Mouse (Mus musculus) intestine, embryonic 15.5 days (tissue): ENCODE results near the gene Dyx1c1. TPM values are rescaled to one million over a fixed set of nuclear protein-coding genes. Genes with fewer than 3 reads are reported as not detected.
A peak's percentile ranks its signal among the peaks of the same experiment; 100 is the strongest.

Experiments used
- ATAC-seq: fragments of 200-750 bp; cut with Nextera tagmentation; 2 replicates; pipeline ENCODE4 v1.8.0; 2017; ENCODE audit warnings: moderate TSS enrichment, moderate library complexity
- H3K27ac ChIP-seq: fragments of 300-500 bp; sonication (generic); 2 replicates; pipeline ENCODE4 v1.5.1; 2015; ENCODE audit warnings: mild to moderate bottlenecking, inconsistent platforms
- H3K27me3 ChIP-seq: fragments of 300-500 bp; sonication (generic); replicated peaks from 2 replicates; pipeline ENCODE4 v1.6.1; 2015; ENCODE audit warnings: inconsistent platforms
- H3K36me3 ChIP-seq: fragments of 300-500 bp; sonication (generic); 2 replicates; pipeline ENCODE4 v1.6.1; 2015; ENCODE audit warnings: inconsistent platforms
- H3K4me1 ChIP-seq: fragments of 300-500 bp; sonication (generic); replicated peaks from 2 replicates; pipeline ENCODE4 v1.6.1; 2015; ENCODE audit warnings: inconsistent platforms
- H3K4me2 ChIP-seq: fragments of 300-500 bp; sonication (generic); replicated peaks from 2 replicates; pipeline ENCODE4 v1.6.1; 2015; ENCODE audit warnings: mild to moderate bottlenecking, inconsistent platforms
- H3K4me3 ChIP-seq: fragments of 300-500 bp; sonication (generic); replicated peaks from 2 replicates; pipeline ENCODE4 v1.5.1; 2015; ENCODE audit warnings: inconsistent platforms
- H3K9ac ChIP-seq: fragments of 300-500 bp; sonication (generic); 2 replicates; pipeline ENCODE4 v1.6.1; 2015; ENCODE audit warnings: inconsistent platforms
- H3K9me3 ChIP-seq: fragments of 300-500 bp; sonication (generic); 2 replicates; pipeline ENCODE4 v1.6.1; 2016; ENCODE audit warnings: inconsistent platforms
- WGBS: fragments of 180-500 bp; shearing (Covaris S2); methylation state at CpG from one replicate; pipeline ENCODE4 v1.1.7; 2015; 5-methylcytosine and 5-hydroxymethylcytosine counted together
- polyA plus RNA-seq: library from polyadenylated mRNA; unstranded; fragments of >200 nt; fragmentation: Nextera tagmentation; extraction: Ambion mirVana; gene quantifications from 2 replicates; pipeline ENCODE4 v1.2.1, GENCODE M21; 2015

The Dyx1c1 gene
- polyA plus RNA-seq, 1 experiment from 2014 or later, result 0.73 TPM

DNA sequence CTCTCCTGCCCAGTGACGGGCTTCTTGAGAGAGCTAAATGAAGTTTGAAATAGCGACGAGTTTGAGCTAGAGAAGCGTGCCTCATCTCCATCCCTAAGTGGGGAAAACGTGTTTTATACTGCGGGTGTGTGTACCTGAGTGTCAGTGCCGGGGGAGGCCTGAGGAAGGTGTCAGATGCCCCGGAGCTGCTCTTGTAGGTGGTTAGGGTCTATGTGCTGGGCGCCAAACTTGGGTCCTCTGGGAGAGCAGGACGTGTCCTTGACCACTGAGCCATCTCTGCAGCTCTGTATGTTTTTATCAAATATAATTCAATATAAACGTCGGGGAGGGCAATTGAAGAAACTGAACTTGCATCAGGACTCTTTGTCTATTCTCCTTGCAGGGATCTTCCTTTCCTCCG is 14.3 kb upstream of the Dyx1c1 start:
- Histone ChIP-seq H3K36me3 (0 out of 2 replicates have a peak, but pooled peaks cover 5% of the 10 kb centered on the region), H3K4me3 (no peak overlapping the region), H3K27ac (no peak overlapping the region), H3K4me1 (no peaks in the 10 kb centered on the region), H3K9me3 (no peaks in the 10 kb centered on the region), H3K9ac (no peak overlapping the region), H3K4me2 (no peak overlapping the region), H3K27me3 (no peaks in the 10 kb centered on the region)
- 88% methylated on average over 13 of the region's 13 CpGs for WGBS
- ATAC-seq, result no peak

DNA sequence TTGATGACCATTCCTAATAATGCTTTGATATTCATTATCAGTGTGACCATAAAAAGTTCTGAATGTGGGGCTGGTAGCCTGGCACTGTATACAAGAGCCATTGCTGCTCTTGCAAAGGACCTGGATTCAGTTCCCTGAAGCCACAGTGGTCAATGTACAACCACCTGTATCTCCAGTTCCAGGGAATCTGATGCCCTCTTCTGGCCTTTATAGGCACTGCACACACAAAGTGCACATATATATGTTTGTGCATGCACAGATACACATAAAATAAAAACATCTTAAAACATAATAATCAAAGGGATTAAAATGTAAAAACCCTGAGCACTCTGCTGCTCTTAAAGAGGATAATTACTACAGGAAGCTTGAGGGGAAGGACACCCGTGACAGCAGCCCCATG is 11.6 kb upstream of the Dyx1c1 start:
- H3K9ac ChIP-seq, result no peak overlapping the region
- no peak overlapping the region for H3K4me3 ChIP-seq
- WGBS, result 92% methylated on average over 1 of the region's 1 CpGs
- H3K36me3 ChIP-seq, result 0 out of 2 replicates have a peak, but pooled peaks cover 5% of the 10 kb centered on the region
- H3K27ac ChIP-seq, result no peak overlapping the region
- no peak for ATAC-seq
- H3K9me3 ChIP-seq, result no peaks in the 10 kb centered on the region
- H3K4me1 ChIP-seq, result no peaks in the 10 kb centered on the region
- no peaks in the 10 kb centered on the region for H3K27me3 ChIP-seq
- H3K4me2 ChIP-seq, result no peak overlapping the region

DNA sequence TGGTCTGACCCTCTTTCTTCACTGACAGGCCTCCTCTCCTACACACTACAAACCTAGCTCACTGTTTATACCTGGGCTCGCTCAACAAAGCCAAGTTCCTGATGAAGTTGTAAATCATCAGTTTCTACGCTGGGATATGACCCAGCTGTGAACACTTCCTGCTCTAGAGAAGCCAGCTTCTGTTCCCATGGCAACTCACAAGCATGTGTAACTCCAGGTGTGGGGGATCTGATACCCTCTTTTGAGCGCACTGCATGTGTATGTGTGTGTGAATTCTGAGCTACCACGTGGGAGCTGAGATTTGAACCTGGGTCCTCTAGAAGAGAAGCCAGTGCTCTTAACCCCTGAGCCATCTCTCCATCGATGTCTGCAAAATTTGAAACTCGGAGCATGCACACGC is 9.0 kb upstream of the Dyx1c1 start:
- no peaks in the 10 kb centered on the region for H3K27me3 ChIP-seq
- H3K4me2 ChIP-seq, result no peak overlapping the region
- 0 out of 2 replicates have a peak, but pooled peaks cover 5% of the 10 kb centered on the region for H3K36me3 ChIP-seq
- no peak; the same call in 1 of the 2 replicates for ATAC-seq
- H3K4me1 ChIP-seq, result no peaks in the 10 kb centered on the region
- no peak overlapping the region for H3K4me3 ChIP-seq
- no peaks in the 10 kb centered on the region for H3K9me3 ChIP-seq
- H3K9ac ChIP-seq, result no peak overlapping the region
- WGBS, result 51% methylated on average over 7 of the region's 7 CpGs
- no peak overlapping the region for H3K27ac ChIP-seq

DNA sequence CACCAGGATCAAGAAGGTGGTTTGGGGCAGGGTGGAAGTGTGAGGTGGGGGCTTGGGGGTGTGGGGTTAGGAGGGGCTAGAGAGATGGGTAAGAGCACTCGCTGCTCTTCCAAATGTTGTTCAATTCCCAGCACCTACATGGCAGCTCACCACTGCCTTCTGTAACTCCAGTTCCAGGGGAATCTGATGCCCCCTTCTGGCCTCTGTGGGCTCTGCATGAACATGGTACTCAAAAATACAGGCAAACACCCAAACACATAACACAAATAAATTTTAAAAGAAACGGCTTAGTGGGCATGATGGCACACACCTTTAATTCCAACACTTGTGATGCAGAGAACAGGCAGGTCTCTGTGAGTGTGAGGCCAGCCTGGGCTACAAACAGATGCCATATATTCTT is 3.8 kb upstream of the Dyx1c1 start:
- Histone ChIP-seq H3K4me1 (0 out of 2 replicates have a peak, but pooled peaks cover 5% of the 10 kb centered on the region), H3K9ac (no peak overlapping the region), H3K9me3 (no peaks in the 10 kb centered on the region), H3K4me3 (no peak overlapping the region), H3K4me2 (no peak overlapping the region), H3K27ac (no peak overlapping the region), H3K27me3 (no peaks in the 10 kb centered on the region), H3K36me3 (no peaks in the 10 kb centered on the region)
- no peak for ATAC-seq
- WGBS, result 57% methylated on average over 2 of the region's 2 CpGs

DNA sequence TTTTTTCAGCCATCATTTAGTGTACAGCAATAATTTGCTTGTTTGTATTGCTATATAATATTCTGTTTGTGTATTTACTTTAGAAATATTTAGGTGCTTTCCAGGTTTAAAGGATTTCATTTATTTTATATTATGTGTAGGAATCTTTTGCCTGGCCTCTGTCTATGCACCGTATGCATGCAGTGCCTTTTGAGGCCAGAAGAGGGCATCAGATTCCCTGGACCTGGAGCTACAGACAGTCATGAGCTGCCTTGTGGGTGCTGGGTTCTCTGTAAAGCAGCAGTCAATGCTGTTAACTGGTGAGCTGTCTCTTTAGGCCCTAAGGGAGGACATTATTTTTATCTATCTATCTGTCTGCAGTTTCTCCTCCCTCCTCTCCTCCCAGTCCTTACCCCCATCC is 3.0 kb upstream of the Dyx1c1 start:
- no peak overlapping the region for H3K27ac ChIP-seq
- H3K4me3 ChIP-seq, result no peak overlapping the region
- H3K36me3 ChIP-seq, result no peaks in the 10 kb centered on the region
- 0 out of 2 replicates have a peak, but pooled peaks cover 5% of the 10 kb centered on the region for H3K4me1 ChIP-seq
- no peaks in the 10 kb centered on the region for H3K9me3 ChIP-seq
- no peak for ATAC-seq
- no peaks in the 10 kb centered on the region for H3K27me3 ChIP-seq
- no peak overlapping the region for H3K4me2 ChIP-seq
- 43% methylated on average over 1 of the region's 1 CpGs for WGBS
- H3K9ac ChIP-seq, result no peak overlapping the region

DNA sequence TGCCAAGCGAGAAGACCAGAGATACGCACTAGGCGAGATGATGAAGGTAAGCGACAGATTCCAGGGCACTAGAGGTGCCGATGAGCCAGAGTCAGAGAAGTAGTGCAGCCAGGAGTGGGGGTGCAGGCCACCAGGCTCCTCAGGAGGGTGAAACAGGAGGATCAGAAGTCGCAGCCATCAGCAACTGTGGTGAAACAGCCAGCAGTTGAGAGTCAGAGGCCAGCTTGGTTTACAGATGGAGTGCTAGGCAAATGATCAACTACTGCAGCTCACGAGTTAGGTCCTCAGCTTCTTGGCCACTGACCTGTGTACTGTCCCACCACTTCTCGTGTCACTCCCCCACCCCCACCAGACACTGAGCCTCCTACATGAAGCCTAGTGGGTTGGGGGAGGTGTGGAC is 2.8 kb downstream of the Dyx1c1 start:
- Histone ChIP-seq H3K9me3 (no peaks in the 10 kb centered on the region), H3K36me3 (no peaks in the 10 kb centered on the region), H3K4me1 (0 out of 2 replicates have a peak, but pooled peaks cover 5% of the 10 kb centered on the region), H3K27ac (no peak overlapping the region), H3K9ac (no peak overlapping the region), H3K4me3 (no peak overlapping the region), H3K4me2 (no peak overlapping the region), H3K27me3 (no peaks in the 10 kb centered on the region)
- no peak for ATAC-seq
- WGBS, result 65% methylated on average over 8 of the region's 8 CpGs

DNA sequence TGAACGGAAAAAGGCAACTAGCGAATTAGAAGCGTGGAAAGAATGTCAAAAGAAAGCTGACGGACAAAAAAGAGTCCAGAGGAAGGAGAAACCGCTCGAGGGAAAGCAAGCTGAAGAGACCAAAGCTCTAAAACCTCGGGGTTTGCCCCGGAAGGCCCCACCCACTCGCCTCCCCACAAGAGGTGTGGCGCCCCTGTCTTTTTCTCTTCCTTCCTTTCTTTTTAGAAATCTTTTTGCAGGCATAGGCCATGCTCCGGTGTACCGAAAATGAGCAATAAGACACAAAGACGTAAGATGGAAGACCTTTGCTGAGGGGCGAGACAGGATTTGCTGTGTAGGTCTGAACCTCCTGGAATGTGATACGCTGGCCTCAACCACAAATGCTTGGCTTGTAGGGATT is 3.4 kb downstream of the Dyx1c1 start:
- Histone ChIP-seq H3K27ac (no peak overlapping the region), H3K9me3 (no peaks in the 10 kb centered on the region), H3K36me3 (no peaks in the 10 kb centered on the region), H3K4me2 (no peak overlapping the region), H3K9ac (no peak overlapping the region), H3K4me3 (no peak overlapping the region), H3K27me3 (no peaks in the 10 kb centered on the region), H3K4me1 (0 out of 2 replicates have a peak, but pooled peaks cover 5% of the 10 kb centered on the region)
- no peak for ATAC-seq
- 75% methylated on average over 15 of the region's 15 CpGs for WGBS

DNA sequence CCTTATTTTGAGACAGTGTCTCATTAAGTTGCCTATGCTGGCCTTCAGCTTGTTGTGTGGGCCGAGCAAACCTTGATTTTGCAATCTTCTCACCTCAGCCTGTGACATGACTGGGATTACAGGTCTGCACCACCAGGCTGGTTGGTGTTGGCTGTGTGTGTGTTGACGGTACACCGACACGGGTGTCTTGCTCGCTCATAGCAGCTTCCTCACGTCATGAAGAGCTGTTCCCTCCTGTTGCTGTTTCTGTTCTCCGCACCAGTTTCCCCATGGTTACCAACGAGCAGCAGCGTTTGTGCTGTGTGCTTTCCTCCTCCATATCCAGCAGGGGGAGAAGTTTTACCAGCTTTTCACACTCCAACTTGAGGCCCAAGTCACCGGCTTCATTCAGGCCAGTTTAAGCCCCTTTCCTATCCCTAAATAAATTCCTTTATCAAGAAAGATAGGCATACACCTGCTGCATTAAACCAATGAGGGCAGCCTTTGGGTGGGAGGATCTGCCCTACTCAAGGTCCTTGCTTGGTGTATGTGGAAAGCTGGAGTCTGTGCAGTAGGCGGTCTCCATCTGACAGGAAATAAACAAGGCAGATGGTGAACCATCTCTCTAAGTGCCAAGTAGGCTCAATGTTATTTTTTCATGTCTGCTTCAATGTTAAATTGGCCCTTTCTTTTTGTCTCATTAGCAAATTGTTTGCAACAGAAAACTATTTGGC is 9.9 kb downstream of the Dyx1c1 start:
- 31% methylated on average over 11 of the region's 11 CpGs for WGBS
- Histone ChIP-seq H3K9ac (no peak overlapping the region), H3K4me3 (no peak overlapping the region), H3K36me3 (no peaks in the 10 kb centered on the region), H3K9me3 (no peaks in the 10 kb centered on the region), H3K27me3 (no peaks in the 10 kb centered on the region), H3K27ac (no peak overlapping the region), H3K4me1 (no peaks in the 10 kb centered on the region), H3K4me2 (no peak overlapping the region)
- ATAC-seq, result peak; percentile 80

DNA sequence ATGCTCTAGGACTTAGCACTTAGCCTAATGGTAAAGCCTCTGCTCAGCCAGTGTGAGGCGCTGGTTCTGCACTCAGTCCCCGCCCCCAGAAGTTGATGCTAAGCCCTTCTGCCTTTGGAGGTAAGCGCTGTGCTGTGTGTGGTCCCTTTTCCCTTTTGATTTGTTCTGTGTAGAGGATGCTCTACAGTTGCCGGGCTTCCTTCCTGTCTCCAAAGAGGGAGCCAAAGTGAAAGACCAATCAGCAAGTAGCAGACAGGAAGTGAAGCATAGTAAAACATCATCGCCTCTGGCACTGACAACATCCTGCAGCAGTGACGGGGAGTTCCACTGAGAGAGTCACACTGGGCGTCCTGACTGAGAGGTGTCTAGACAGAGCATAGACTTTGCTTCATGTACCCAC is 11.3 kb downstream of the Dyx1c1 start:
- no peak for ATAC-seq
- 71% methylated on average over 7 of the region's 7 CpGs for WGBS
- H3K9me3 ChIP-seq, result no peaks in the 10 kb centered on the region

DNA sequence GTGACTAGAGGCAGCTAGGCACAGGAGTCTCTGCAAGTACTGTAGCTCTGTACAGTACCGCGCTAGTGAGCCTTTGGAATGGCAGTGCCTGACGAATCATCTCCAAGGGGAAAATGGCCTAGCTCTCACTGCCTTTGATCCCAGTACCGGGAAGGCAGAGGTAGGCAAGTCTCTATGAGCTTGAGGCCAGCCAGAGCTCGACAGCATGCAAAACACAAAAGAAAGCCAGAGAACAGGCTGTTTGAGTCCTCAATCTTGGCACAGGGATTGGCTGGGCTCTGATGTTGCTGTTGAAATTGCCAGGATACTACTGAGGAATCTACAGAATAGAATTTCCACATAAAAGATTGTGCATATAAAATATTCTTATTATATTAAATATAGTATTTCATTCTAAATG is 13.8 kb downstream of the Dyx1c1 start:
- Histone ChIP-seq H3K27me3 (no peaks in the 10 kb centered on the region), H3K9ac (no peak overlapping the region), H3K36me3 (no peaks in the 10 kb centered on the region), H3K4me1 (no peaks in the 10 kb centered on the region), H3K4me3 (no peak overlapping the region), H3K4me2 (no peak overlapping the region), H3K9me3 (no peaks in the 10 kb centered on the region), H3K27ac (no peak overlapping the region)
- no peak for ATAC-seq
- 89% methylated on average over 5 of the region's 5 CpGs for WGBS

More for the DNA sequence above, 11.3 kb downstream of the Dyx1c1 start:
- Histone ChIP-seq H3K27ac (no peak overlapping the region), H3K27me3 (no peaks in the 10 kb centered on the region), H3K4me3 (no peak overlapping the region), H3K9ac (no peak overlapping the region), H3K4me2 (no peak overlapping the region), H3K4me1 (no peaks in the 10 kb centered on the region), H3K36me3 (no peaks in the 10 kb centered on the region)

DNA sequence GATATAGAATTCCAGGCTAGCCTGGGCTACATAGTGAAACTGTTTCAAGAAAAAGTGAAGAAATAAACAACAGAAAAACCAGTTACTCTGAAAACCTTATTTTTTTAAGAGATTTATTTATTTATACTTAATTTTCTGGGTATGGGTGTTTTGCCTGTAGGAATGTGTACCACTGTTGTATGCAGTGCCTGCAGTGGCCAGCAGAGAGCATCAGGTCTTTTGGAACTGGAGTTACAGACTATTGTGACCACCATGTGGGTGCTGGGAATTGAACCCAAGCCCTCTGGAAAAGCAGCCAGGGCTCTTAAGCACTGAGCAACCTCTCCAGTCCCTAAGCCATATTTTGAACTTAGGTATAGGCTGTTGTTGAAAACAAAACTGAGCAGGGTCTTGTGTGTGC is 14.4 kb downstream of the Dyx1c1 start:
- no peak for ATAC-seq
- Histone ChIP-seq H3K27ac (no peak overlapping the region), H3K4me3 (no peak overlapping the region)

DNA sequence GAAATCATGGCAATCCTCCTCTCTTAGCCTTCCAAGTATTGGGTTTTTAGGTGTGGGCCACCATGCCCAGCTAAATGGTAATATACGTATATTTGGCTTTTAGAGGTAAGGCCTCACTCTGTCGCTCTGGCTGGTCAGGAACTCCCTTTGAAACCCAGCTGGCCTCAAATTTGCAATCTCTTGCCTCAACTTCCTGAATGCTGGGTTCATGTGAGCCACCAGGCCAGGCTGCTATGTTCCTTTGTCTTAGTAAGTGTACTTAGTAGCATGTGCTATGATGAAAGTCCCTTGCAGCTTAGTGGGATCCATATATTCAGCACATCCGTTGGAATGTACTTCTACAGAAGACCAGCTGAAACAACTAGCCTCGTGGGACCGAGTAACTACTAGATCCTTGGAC is 16.1 kb downstream of the Dyx1c1 start:
- no peaks in the 10 kb centered on the region for H3K36me3 ChIP-seq
- H3K27me3 ChIP-seq, result no peaks in the 10 kb centered on the region
- H3K27ac ChIP-seq, result no peak overlapping the region
- H3K4me1 ChIP-seq, result no peaks in the 10 kb centered on the region
- no peaks in the 10 kb centered on the region for H3K9me3 ChIP-seq
- no peak overlapping the region for H3K9ac ChIP-seq
- H3K4me3 ChIP-seq, result no peak overlapping the region
- H3K4me2 ChIP-seq, result no peak overlapping the region
- no peak for ATAC-seq
- 84% methylated on average over 5 of the region's 5 CpGs for WGBS

More for the DNA sequence above, 14.4 kb downstream of the Dyx1c1 start:
- Histone ChIP-seq H3K27me3 (no peaks in the 10 kb centered on the region), H3K9ac (no peak overlapping the region), H3K36me3 (no peaks in the 10 kb centered on the region), H3K4me2 (no peak overlapping the region), H3K4me1 (no peaks in the 10 kb centered on the region), H3K9me3 (no peaks in the 10 kb centered on the region)

DNA sequence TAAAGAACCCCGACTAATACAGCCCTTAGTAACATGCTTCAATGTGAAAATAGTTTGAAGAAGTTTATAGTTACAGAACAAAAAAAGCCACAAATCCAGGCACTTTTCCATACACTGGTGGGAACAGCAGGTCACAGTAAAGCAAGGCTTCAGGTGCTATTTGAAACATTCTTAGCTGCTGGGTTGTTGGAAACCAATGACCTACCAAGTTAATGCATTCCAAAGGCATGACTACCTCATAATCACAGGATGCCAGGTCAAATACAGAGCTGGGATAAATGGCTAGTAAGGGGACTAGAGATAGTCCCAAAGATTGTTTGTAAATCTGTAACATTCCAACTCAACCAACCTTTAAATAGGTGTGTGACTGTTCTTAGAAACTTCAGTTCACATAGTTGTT is 16.7 kb downstream of the Dyx1c1 start:
- no peak overlapping the region for H3K4me3 ChIP-seq
- 92% methylated on average over 1 of the region's 1 CpGs for WGBS
- H3K4me1 ChIP-seq, result no peaks in the 10 kb centered on the region
- no peak overlapping the region for H3K27ac ChIP-seq
- H3K9ac ChIP-seq, result no peak overlapping the region
- no peaks in the 10 kb centered on the region for H3K36me3 ChIP-seq
- no peak for ATAC-seq
- H3K4me2 ChIP-seq, result no peak overlapping the region
- no peaks in the 10 kb centered on the region for H3K27me3 ChIP-seq
- no peaks in the 10 kb centered on the region for H3K9me3 ChIP-seq
